Mouse (Mus musculus) kidney, adult 2 months (tissue): Measurements from ENCODE around the gene Grin3a.

Experiments used
- CTCF ChIP-seq: fragments of 200-500 bp; conservative IDR thresholded peaks from 2 replicates; pipeline ENCODE4 v1.5.1; 2011; ENCODE audit warnings: low read depth, mild to moderate bottlenecking, control low read depth, low read length, moderate library complexity, mixed read lengths; ENCODE audit not compliant: insufficient read depth, insufficient read length
- POLR2A ChIP-seq: fragments of 200-500 bp; IDR thresholded peaks from one replicate; pipeline ENCODE4 v1.6.1; 2011; ENCODE audit warnings: low read depth, low read length, control low read depth

DNA sequence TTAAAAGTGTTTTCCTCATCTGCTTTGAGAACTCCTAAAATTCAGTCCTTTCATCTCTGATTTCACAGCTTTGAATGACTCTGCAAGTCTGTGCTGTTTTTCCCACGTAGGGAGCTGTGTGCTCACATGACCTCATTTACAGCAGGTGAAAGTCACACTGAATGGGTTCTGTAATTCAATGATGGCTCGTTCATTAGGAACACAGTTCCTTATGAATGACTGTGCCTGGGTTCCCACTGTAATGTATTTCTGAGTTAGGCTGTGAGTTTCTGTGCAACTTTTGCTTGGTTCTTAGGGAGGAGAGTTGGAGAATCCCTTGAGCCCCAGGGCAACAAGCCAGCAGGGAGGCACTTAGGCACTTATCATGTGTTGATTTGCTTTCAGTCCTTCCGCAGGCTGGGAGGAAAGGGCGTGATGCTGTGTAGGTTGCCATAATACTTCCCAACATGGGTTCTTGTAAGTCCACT lies 46.3 kb upstream of the Grin3a start:
- TF ChIP-seq CTCF, result no peak
- TF ChIP-seq POLR2A, result no peak
